Mouse (Mus musculus): ENCODE data around the gene Serpina3k.
"Not testable (repeated sequence)": the region's sequence is repeated elsewhere in the genome, so short reads cannot be mapped to it uniquely, and the experiment has no call there.

The Serpina3k gene

DNA sequence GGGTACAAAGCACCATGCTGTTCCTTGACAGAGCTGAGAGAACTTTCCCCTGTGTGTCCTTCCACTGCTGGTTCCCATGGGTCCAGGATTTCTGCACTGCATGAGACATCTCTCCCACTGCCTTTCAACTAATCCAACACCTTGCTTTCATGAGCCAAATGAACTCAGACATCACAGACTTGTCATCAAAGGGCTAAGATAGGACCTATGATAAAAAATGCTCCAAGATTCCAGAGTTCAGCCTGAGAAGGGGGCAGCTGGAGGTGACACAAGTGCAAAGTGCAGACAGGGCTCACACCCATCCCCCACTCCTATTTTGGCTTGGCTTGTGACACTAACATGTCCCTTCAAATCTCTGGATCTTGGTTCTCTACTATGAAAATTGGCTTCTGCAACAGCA lies 50.2 kb downstream of the Serpina3k start:
- DNase-seq (ENCODE audit: low spot score in 2 of 2): no peak

- DNase-seq (ENCODE audit: low spot score in 2 of 2): not testable (repeated sequence)
Observed at GRCm38 (mm10) chr12:104391057-104391456, 52.8 kb downstream of the Serpina3k start.

Measured in thymus, postnatal 10 days (tissue).